Mouse (Mus musculus) G1E (cell line): ENCODE results near the gene Slc9a2.

Experiments
- CTCF ChIP-seq: IDR thresholded peaks from 2 replicates; pipeline ENCODE4 v1.5.1; 2012; ENCODE audit warnings: low read depth, low read length, inconsistent platforms, mixed read lengths
- TAL1 ChIP-seq: conservative IDR thresholded peaks from 2 replicates; pipeline ENCODE4 v1.6.1; 2012; ENCODE audit warnings: low read depth, low read length, inconsistent platforms, mixed read lengths

DNA sequence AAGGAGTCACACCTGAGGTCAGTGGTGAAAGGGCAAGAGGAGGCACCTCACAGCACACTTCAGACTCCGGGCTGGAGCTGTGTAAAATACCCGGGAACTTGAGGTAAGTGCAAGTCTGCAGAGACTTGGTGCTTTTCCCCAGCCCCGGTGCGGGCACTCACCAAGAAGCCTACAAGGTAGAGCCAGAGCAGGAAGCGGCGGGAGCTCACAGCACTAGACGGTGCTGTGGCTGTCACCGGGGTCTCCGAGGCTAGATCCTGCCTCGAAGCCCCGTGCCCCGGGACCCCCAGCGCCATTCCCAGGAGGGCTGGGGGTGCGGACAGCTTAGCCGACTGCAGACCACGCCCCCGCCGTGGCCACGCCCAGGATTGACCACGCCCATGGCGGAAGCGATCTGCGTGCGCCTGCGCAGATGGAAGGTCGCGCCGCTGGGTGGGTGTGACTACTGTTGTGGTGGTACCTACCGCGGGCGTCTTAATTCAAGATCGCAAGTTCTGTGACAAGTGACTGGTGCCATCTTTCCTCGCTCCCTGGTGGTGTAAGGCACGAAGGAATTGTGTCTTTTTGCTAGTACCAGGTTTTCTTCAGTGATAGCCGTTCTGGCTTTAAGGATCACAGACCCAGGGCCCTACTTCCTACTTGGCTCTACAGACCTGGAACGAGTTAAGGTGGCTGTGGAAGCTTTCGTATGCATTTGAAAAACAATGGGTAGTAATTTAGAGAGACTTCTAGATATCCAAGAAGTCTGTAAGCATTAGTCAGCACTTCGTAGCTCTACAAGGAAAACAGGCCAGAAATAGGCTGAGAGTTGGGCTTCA lies 110.2 kb downstream of the Slc9a2 start, which contains the start of gene Mfsd9:
- TF ChIP-seq TAL1 (no peak), CTCF (no peak)
